Mouse (Mus musculus) brain, embryonic 14.5 days (tissue): ENCODE measurements around the gene Asb10.

Experiments used
- CTCF ChIP-seq: fragments of 200-500 bp; IDR thresholded peaks from 2 replicates; pipeline ENCODE4 v1.5.1; 2012; ENCODE audit warnings: inconsistent platforms, mild to moderate bottlenecking, moderate library complexity, borderline replicate concordance; ENCODE audit not compliant: insufficient read depth, insufficient read length; ENCODE audit errors: extremely low read depth
- POLR2A ChIP-seq: fragments of 200-500 bp; IDR thresholded peaks from 2 replicates; pipeline ENCODE4 v1.6.1; 2012; ENCODE audit warnings: mild to moderate bottlenecking, inconsistent platforms, borderline replicate concordance; ENCODE audit not compliant: poor library complexity, insufficient read depth, insufficient read length, severe bottlenecking; ENCODE audit errors: extremely low read depth

GRCm38 (mm10) chr5:24589511-24590500 lies 49.0 kb upstream of the Asb10 start:
- TF ChIP-seq POLR2A = no peak
- TF ChIP-seq CTCF = no peak
